Mouse (Mus musculus): ENCODE results near the gene Chchd6. TPM values are rescaled to one million over a fixed set of nuclear protein-coding genes. Genes with fewer than 3 reads are reported as not detected.

The Chchd6 gene
- total RNA-seq, 2 experiments from 2014 or later: 86.4 to 86.6 TPM

DNA sequence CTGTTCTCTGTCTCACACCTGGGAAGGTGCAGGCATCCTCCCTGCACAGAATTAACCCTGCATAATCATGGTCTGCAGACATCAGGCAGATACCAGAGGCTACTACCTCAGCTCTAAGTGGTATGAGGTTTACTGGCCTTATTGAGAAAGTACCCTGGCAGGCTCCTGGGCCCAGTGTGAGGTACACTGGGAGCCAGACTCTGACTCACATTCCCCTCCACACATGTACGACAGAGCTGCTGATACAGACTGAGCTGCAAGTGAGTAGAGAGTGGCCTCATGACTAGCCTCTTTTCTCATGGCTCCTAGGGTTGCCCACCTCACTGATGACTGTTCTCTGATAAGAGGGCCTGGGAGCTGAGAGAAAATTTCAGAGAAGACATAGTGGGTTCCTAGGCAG, 208.5 kb downstream of the Chchd6 start:
- intact Hi-C loops (cut with DNase I): no loop called here
- DNase-seq (ENCODE audit: low spot score in 2 of 2): no peak

DNA sequence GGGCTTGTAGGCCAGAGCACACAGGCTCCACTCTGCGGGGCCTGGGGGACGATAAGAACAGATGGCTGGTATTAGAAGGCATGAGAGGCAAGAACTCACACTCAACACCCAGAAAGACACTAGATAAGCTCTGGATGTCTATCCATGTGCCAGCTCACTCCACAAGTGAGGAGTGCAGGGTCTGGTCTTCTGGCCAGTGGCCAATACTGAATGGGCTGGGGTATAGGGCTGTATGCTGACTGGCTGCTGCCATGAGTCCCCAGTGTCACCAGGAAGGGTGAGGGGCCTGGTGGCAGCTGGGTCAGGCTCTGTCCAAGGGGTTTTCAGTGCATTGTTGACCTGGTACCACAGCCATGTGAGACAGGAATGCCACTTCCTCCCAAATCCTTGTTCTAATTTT, 210.8 kb downstream of the Chchd6 start:
- no peak for DNase-seq (ENCODE audit: low spot score in 2 of 2)
- intact Hi-C loops (cut with DNase I): no loop called here

DNA sequence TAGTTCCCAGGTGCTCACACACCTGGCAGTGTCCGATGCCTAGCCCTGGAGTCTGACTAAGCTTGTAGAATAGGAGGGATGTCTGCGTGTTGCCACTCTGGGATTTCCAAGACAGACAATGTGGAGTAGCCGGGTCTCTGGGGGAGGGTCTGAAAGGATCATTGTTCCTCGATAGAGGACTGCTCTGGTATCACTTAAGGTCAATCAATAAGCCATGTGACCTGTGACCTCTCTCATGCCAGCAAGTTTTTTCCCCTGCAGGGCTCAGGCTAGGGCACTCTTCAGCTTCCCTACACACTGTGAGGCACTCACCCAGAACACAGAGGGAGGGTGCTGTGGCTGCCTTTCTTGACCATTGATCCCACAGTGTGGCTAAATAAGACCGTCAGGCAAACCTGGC, 213.6 kb downstream of the Chchd6 start:
- intact Hi-C loops (cut with DNase I): no loop called here

GRCm38 (mm10) chr6:89381172-89381571, 214.3 kb downstream of the Chchd6 start:
- DNase-seq (ENCODE audit: low spot score in 2 of 2): no peak
- intact Hi-C loops (cut with DNase I): no loop called here

More for the DNA sequence above, 213.6 kb downstream of the Chchd6 start:
- DNase-seq (ENCODE audit: low spot score in 2 of 2): no peak

DNA sequence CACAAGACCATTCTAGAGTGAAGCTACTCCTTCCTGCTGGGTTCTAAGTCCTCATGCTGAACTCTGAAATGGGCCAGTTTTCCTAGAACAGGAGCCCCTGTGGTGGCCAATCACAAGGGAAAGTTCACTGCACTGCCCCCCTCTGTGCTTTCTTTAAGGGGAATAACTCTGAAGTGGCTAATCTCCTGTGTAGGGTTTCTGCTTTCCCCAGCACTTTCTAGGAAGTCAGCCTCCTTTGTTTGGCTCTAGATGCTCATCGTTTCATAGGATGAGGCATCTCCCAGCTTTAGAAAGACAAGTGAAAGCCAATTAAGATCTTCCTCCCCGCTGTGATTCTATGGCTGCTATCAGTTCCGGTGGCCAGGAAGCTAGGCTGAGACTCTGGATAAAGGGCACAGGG, 214.7 kb downstream of the Chchd6 start:
- intact Hi-C loops (cut with DNase I): no loop called here
- no peak for DNase-seq (ENCODE audit: low spot score in 2 of 2)

DNA sequence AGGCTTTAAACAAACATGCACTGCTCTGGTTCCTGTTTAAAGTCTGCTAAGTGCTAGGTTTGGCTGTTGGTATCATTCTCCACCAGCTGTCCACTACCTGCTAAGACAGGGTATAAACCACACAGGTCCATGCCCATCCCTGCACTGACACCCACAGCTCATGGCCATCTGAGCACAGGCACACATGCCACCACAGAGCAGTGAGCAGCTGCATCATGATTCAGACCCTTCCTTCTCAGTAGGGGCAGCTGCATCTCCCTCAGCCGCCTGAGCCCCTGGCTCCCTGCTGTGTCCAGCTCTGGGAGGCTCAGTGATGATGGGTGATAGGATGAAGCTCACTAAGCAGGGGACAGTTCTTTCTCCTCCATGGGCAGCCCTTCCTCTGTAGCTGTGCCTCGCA, 217.2 kb downstream of the Chchd6 start:
- DNase-seq (ENCODE audit: low spot score in 2 of 2): no peak
- intact Hi-C loops (cut with DNase I): no loop called here

DNA sequence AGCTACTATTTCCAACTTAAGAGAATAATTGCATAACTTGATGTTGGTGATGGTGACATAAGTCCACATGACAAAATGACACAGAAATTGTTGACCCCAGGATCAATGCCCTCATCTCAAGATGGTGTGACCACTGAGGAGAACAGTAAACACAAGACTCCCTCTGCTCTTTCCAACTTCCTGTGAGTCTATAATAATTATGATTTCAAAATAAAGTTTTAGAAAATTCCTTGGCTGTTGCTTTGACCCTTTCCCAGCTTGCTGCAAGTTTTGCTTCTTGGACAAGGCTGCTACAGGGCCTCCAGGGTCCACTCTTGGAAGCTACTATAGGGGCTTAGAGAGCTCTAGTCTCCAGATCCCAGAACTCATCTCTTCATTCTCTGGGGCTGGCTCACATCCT, 226.6 kb downstream of the Chchd6 start:
- intact Hi-C loops (cut with DNase I): no loop called here
- no peak for DNase-seq (ENCODE audit: low spot score in 2 of 2)

DNA sequence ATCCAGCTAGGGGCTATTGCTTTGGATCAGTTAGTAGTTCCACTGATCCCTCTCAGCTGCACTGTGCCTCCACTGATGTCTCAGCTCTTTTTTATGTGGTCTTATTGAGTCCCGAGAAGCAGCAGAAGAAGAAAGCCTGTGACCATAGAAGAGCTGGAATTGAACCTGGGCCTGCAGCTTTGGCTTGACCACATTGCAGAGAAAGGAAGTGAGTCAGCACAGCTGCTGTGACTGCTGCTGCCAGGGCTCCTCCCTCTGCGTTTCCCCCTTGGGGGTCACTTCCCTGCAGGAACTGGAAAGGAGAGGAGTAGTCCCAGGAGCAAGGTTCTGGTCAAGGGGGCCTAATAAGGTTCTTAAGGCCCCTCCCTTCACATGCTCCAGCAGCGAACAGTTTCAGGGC, 231.1 kb downstream of the Chchd6 start:
- DNase-seq (ENCODE audit: low spot score in 2 of 2): no peak
- intact Hi-C loops (cut with DNase I): loop anchor here (5.0 kb wide), 3 partner anchors 93 to 427 kb away; no protein-coding TSS in a partner anchor

- intact Hi-C loops (cut with DNase I): loop anchor here (5.0 kb wide), 3 partner anchors 94 to 426 kb away; no protein-coding TSS in a partner anchor
- no peak for DNase-seq (ENCODE audit: low spot score in 2 of 2)
Observed at GRCm38 (mm10) chr6:89363107-89363451, 232.4 kb downstream of the Chchd6 start.

- intact Hi-C loops (cut with DNase I): loop anchor here (1.0 to 5.0 kb wide), 4 partner anchors 95 to 425 kb away; no protein-coding TSS in a partner anchor
- DNase-seq (ENCODE audit: low spot score in 2 of 2): peak; percentile 51 to 55
Observed at GRCm38 (mm10) chr6:89362281-89363106, 233.0 kb downstream of the Chchd6 start, which contains the start of gene Plxna1. TSS of gene Plxna1 (minus strand) at chr6:89362620.

GRCm38 (mm10) chr6:89361418-89362280, 233.8 kb downstream of the Chchd6 start:
- DNase-seq (ENCODE audit: low spot score in 2 of 2): no peak
- intact Hi-C loops (cut with DNase I): loop anchor here (1.0 to 5.0 kb wide), 5 partner anchors 96 to 424 kb away; no protein-coding TSS in a partner anchor

- no peak for DNase-seq (ENCODE audit: low spot score in 2 of 2)
- intact Hi-C loops (cut with DNase I): loop anchor here (2.0 to 5.0 kb wide), 4 partner anchors 96 to 424 kb away; no protein-coding TSS in a partner anchor
Observed at GRCm38 (mm10) chr6:89360709-89361417, 234.6 kb downstream of the Chchd6 start.

GRCm38 (mm10) chr6:89359771-89360708, 235.4 kb downstream of the Chchd6 start:
- intact Hi-C loops (cut with DNase I): loop anchor here (2.0 to 10.0 kb wide), 5 partner anchors 97 to 423 kb away; no protein-coding TSS in a partner anchor
- no peak for DNase-seq (ENCODE audit: low spot score in 2 of 2)

- intact Hi-C loops (cut with DNase I): loop anchor here (10.0 kb wide), 1 partner anchor 314 kb away; no protein-coding TSS in a partner anchor
- DNase-seq (ENCODE audit: low spot score in 2 of 2): no peak
Observed at GRCm38 (mm10) chr6:89359192-89359591, 236.3 kb downstream of the Chchd6 start.

- DNase-seq (ENCODE audit: low spot score in 2 of 2): no peak
- intact Hi-C loops (cut with DNase I): loop anchor here (10.0 kb wide), 1 partner anchor 311 kb away; no protein-coding TSS in a partner anchor
Observed at GRCm38 (mm10) chr6:89355661-89356060, 239.8 kb downstream of the Chchd6 start.

DNA sequence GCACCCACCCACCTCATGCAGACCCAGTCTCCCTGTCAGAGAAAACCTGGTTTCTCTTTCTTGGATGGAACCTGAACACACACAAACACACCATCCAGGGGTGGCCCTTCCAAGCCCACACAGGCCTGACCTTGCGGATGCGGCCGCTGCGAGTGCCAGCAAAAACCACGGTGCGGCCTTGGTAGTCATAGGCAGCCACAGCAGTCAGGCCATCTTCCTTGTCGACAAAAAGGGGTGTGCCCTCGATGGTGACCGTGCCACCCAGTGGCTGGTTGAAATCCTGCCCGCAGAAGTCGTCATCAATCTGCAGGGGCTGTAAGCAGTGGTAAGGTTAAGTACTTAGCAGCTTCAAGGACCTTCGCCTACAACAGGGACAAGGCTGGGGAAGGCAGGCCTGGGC, 240.7 kb downstream of the Chchd6 start:
- no peak for DNase-seq (ENCODE audit: low spot score in 2 of 2)
- intact Hi-C loops (cut with DNase I): loop anchor here (10.0 kb wide), 1 partner anchor 310 kb away; no protein-coding TSS in a partner anchor

- no peak for DNase-seq (ENCODE audit: low spot score in 2 of 2)
- intact Hi-C loops (cut with DNase I): loop anchor here (10.0 kb wide), 1 partner anchor 309 kb away; no protein-coding TSS in a partner anchor
Observed at GRCm38 (mm10) chr6:89354076-89354475, 241.4 kb downstream of the Chchd6 start.

- no peak for DNase-seq (ENCODE audit: low spot score in 2 of 2)
- intact Hi-C loops (cut with DNase I): loop anchor here (10.0 kb wide), 1 partner anchor 308 kb away; no protein-coding TSS in a partner anchor
Observed at GRCm38 (mm10) chr6:89353101-89353500, 242.4 kb downstream of the Chchd6 start.

All from left cerebral cortex, postnatal 14 days (tissue).